Mouse (Mus musculus): ENCODE data around the gene Setx. TPM values are rescaled to one million over a fixed set of nuclear protein-coding genes. Genes with fewer than 3 reads are reported as not detected.

Gene Setx
- total RNA-seq, 4 experiments from 2014 or later, result 31.8 to 40.5 (median 36.1) TPM

DNA sequence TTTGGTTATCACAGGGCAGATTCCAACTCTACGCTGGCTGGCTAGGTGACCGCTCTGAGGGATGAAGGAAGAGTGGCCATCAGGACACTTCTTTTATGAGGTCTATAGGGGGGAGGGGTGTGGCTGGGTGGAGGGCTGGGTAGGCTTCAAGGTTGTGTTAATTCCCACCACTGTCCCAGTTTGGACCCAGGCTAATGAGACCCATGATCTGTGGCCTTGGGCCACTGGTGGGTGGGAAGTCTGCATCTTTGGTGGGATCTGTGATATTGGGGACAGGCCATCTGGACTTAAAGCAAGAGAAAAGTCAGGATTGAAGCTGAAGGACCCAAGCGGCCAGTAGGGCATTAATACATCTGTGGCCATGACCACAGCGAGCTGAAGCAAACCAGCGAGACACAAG, 94.8 kb downstream of the Setx start:
- DNase-seq, result no peak

DNA sequence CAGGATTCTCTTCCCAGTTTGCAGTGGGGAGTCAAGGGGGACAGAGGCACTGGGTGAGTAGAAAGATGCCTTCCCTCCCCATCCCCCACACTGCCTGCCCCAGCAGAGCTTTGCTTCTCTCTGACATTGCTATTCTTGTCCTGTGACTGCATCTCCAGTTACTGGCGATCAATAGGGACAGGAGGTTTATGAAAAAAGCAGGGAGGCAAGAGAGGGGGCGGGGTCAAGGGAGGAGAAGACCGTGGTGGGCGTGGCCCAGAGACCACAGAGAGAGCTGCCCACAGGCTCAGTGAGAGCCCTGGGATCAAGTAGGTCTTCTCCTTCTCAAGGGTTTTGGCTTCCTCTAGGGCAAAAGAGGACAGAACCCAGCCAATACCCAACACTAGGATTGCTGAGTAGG, 98.3 kb downstream of the Setx start:
- no peak for DNase-seq

DNA sequence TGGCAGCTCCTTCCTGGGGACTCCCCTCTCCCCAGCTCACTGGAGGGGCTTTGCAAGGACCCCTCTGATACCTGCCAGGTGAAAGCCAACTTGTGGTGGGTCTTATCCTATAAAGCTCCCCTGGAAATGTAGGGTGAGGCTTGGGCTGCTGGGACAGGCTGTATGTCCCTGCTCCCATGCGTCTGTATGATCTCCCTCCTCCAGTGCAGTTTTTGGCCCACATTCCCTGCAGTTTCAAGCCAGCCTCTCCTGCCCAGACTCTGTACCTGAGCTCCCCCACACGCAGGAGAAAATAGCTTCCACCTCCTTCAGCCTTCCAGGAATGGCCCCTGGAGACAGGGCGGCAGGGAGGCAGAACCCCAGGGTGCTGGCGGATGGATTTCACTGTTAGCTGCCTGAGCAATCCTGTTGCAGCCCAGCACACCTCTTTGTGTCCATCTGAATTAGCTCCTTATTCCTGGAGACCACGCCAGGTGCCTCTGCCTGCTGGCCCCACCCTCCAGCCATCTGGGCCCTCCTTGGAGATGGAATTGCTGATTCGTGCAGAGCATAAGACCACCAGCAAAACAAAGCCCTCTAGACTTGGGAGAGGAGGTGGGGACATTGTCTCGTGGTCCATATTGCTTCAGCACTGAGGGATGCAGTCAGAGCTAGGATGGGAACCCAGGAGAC, 99.7 kb downstream of the Setx start:
- no peak for DNase-seq

- no peak for DNase-seq
Measured at GRCm38 (mm10) chr2:29226671-29227070, 102.7 kb downstream of the Setx start.

GRCm38 (mm10) chr2:29230191-29230835, 106.3 kb downstream of the Setx start:
- DNase-seq, result no peak

Other genes starting within 250 kb of the Setx start
- not detected for gene Barhl1, start 207.5 kb upstream of the Setx start, total RNA-seq (2022)
- gene Cfap77, start 69.1 kb upstream of the Setx start, total RNA-seq (2022), result 1 to 10 TPM in 2 of 4 experiments, under 1 TPM in 2; 0.44 to 1.6 (median 0.93) TPM
- gene Ttf1, start 63.9 kb upstream of the Setx start, total RNA-seq (2022), result 10 to 100 TPM; 12.4 to 23.3 (median 14.7) TPM
- 10 to 100 TPM; 52.7 to 72.6 (median 62.9) TPM for gene Ntng2, start 128.8 kb downstream of the Setx start, total RNA-seq (2022)
- gene Med27, start 222.6 kb downstream of the Setx start, total RNA-seq (2022), result 10 to 100 TPM; 25.7 to 34.7 (median 30.7) TPM